Mouse (Mus musculus) embryo, embryonic 10.5 days (tissue): ENCODE results near the gene Ric8b.
A peak's percentile ranks its signal among the peaks of the same experiment; 100 is the strongest.

Experiments
- DNase-seq: peaks from one replicate; pipeline ENCODE4 v3.0.0-alpha.2; 2015; ENCODE audit warnings: low spot score

The Ric8b gene

DNA sequence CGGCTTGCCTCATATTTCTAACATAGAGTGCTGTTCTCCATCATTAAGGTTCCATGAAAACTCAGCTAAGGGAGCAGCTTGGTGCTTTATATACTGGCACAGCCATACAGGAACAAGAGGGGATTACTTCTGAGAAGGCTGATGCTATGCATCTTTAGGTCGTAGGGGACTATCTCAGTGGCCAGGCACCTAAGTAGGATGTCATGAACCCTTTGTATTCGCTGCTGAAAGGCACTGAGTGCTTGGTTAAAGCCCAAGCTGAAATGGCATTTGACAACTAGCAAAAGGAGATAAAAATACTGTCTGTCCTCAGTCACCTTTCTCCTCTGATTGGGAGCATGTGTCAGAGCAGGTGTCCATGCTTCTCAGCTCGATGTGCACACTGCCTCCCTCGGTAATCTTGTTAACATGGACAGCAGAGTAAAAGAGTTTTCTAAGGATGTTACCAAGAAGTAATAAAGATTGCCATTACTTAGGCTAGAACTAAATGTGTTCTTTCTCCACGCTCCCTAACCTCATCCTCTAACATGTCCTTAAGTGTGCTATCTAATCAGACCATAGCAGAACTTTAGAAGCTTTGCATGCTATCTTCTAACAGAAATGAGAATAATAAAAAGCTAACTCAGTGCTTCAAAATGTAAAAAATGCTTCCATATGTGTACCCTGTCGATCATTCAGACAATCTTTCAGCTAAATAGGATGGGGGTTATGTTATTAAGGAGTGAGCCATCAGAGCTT lies 89.3 kb downstream of the Ric8b start:
- DNase-seq: no peak

DNA sequence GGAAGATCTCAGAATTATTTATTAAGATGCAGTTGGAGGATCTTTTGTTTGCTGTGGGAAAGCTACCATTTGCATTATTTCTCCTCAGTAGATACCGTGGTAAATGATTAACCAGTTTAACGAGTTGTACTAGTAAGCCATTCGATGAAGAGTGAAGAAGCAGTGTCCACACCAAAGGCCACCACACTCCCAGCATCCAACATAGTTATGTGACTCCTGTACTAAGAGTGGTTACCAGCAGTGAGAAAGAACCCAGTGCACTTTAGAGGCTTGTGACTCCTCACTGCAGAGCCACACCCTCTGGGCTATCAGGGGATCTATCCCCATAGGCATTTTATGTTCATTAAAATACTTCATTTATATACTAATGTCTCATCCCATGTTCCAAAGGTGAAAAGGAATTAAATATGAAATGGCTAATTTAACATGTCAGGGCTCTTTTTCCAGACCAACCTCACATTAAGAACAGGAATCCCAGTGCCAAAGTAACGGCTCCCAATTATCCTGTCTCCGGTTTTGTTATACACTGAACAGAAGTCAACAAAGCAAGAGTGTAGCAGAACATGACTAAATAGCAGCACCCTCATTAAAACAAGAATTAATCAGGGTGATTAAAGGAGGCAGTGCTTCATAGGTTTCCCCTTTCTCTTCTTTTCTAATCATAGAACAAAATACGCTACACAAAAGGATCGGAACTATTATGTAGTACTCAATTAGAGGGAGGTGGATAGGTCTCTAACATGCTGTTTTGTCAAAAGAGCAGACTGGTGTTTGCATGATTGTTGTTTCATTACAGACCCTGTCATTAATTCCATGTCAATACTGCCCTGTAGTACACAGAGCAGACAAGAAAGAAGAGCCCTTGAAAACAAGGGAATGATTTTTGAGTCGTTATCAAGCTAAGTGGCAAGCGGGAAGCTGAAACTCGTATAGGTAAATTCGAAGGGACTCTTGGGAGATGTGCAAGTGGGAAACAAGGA lies 90.7 kb downstream of the Ric8b start:
- DNase-seq: no peak

DNA sequence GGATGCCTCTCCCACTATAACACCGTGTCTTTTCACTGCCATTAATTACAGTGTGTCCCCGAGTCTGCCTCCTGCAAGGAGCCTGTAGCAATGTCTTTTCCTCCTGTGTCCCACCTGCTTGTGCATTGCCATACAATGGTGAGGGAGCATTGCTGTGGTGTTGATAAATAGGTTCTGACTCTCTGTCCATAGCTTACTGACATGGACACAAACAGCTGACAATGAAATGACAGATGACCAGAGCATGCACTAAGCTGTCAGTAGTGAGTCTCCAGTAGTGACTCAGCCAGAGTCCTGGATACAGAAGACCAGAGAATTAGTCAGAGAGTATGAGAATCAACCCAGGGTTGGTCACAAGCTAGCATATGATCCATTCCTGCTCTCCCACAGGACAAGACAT lies 93.7 kb downstream of the Ric8b start:
- DNase-seq: no peak

DNA sequence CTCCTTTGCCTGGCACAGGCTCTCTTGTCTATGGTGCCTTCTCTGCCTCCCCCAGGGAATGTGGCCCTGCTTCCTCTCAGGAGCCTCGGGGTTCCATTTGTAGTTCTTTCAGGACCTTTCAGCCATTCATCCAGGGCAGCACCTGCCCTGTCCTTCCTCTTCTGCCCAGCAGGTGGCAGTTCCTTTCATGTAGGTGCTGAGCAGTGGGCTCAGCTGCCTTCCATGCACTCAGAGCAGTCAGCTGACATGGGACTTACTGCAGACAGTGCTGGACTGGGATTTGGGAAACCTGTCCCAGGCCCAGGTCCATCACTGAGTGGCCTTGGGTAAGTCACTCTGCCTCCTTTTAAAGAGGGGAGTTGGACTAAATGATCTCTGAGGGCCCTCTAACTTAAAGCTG lies 96.0 kb downstream of the Ric8b start:
- DNase-seq: peak; percentile 71

DNA sequence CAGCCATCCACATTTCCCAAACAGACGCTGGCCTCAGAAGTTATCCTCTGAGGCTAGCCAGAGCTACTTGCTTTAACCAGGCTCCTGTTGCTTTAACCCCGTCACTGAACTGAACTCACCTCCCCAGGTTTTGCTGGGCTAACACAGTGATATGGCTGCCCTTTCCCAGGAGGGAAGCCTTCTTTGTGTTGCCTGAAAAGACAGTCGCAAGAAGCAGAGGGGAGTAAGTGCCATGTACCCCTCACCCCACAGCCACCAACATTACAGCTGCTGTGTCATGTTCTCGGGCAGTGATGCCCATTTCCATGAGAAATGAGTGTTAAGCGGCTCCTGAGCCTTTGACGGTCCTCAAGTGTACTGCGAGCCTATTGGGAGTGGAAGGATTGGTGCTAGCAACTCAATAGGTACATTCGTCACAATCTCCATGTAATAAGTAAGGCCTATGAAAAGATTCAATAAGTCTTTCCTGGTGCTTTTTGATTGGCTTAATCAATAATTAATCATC lies 96.6 kb downstream of the Ric8b start:
- DNase-seq: no peak

DNA sequence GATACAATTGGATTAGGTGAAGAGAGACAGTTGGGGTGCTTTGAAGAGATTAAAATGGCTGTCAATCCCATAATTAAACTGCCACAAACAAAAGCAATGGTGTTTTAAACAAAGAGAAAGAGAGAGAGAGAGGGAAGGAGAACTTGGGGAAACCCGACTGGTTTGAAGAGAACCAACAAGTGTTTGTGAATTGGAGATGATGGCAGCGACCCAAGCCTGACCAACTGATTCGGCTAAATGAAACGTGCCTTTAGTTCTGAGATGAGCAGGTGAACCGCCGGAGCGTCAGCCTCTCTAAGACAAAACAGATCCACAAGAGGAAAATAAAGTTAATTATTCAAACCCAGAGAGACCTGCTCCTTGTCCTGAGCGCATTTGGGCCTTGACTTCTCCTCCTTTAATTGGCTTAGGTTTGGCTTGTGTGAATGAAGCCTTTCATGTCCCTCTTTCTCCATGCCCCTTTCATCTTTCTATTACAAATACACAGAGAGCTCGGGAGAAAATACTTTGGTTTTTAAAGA lies 97.1 kb downstream of the Ric8b start:
- no peak for DNase-seq

DNA sequence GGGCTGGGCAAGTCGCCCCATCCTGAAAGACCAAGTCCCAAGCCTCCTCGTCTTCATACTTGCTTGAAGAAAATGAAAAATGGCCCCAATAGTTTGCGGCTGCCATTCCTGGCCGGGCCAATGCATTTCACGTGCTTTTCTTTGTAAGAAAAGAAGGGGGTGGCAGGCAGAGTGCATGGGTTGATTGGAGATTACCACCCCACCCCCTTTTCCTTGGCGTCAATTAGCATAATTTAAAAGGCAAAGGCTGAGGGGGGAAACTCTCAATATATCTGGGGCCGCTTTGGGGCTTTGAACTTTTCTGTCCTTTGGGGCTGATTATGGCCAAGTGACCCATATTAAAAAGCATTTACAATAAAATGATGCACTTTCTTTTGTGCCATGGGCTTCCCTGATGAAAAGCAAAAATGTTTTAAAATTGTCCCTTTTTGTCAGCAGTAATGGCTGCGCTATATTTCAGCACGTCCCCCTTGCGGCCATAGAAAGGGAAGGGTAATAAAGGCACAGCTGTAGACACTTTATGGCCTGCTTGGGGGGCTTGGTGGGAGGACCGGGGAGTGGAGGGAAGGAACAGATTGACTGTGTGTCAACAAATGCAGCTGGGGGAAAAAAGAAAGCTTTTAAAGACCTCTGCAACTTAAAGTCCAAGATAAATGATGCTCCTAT lies 105.4 kb downstream of the Ric8b start:
- DNase-seq: peak; percentile 70

DNA sequence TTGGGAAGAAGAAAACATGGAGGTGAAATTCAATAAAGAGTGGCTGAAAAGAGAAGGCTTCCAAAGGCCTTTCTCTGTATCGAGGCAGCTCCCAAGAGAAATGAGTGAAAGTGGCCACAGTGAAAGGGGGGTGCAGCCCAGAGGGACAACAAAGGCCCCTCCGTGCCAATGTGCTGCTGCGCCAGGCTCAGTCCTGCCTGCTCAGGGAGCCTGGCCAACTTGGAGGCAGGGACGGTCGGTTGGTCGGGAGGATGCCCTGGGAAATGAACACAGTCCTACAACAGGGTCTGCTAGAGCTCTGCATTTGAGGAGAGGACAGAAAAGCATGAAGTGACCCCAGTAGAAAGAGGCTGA lies 105.9 kb downstream of the Ric8b start:
- DNase-seq: no peak

DNA sequence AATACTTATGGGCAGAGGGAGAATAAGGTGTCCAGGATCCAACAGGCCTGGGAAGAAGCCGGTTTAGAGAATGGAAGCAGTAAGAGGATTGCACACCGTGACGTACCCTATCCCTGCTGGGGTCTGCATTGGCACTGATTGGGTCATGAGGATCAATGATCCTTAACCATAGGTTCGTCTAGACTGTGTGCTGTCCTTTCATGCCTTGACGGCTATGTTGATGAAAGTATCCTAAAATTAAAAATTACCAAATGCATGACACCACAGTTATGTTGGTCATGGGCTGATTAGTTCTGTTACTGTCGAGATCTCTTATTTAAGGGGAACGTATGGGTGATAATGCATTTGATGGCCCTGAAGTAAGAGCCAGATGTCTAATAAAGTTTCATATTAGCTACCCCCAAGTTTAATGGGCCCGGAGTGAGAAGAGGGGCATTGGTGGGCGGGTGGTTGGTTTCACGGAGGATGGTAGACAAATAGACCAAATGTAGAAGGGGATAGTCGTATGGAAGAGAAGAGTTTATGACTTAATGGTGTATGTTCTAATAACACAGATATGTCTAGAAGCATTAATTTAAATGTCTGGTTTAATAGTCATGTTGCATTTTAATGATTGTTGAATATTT lies 108.5 kb downstream of the Ric8b start:
- DNase-seq: no peak

DNA sequence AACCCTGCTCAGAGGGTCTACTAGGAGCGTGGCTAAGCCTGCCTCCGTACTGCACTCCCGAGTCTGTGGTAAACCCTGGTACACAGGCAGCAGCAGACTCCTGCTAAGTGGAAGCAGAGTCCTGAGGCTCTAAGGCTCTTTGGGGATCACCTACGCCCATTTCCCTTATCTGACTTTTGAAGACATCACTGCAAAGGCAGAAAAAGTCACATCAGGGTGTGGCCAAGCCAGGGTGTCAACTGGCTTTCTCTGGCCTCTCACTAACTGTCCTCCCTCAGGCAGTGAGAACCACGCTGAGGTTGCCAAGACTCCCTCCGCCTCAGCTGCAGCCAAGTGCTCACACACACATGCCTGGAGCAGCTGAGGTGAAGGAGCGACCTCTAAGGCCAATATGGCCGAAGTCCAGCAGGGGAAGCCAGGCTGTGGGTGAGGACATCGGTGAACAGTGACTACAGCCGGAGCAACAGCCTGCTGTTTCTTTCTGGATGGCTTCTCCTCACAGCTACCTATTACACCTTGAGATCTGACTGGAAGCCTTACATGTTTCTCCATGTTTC lies 110.3 kb downstream of the Ric8b start:
- DNase-seq: no peak

DNA sequence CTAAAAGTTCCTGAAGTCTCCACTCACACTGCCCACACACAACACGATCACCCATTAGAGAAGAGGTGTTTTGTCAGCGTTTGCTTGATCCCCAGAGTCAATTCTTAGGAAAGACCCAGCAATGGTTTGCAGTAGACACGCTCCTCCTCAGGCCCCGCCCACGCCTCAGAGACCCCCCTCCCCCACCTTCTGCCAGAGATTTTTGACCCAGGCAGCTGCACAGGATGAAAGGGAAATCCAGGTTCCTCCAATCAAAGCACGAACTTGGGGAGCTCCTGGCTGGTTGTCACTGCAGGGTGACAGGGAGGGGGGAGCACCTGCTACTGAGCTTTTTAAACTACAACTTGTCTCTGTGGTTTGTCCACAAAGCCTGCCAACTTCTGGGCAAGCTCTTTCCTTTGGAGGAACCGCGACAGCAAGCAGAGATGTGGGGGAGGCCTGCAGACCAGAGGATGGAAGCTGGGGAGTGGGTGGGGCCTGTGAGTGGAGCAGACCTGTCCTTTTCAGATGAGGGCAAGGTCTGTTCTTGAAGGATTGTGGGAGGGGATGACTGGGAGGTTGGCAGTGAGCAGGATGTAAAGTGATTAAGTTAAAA lies 117.8 kb downstream of the Ric8b start:
- DNase-seq: peak; percentile 26

DNA sequence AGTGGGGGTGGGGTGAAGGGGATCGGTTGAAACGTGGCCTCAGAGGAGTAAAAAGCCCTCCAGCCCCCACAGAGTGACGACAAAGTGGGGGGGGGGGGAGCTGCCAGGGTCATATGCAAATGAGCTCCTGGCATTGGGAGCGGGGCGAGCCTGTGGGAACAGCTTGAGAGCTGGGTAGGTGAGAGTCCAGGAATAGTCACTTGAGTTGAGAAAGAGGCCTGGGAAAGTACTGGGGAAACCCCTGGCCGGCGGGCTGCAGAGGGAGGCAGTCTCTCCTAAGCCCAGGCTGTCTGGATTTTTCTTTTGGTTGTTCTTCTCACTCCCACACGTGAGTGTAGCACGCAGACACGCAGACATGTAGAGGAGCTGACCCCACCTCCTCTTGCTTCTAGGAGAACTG lies 120.7 kb downstream of the Ric8b start:
- no peak for DNase-seq

DNA sequence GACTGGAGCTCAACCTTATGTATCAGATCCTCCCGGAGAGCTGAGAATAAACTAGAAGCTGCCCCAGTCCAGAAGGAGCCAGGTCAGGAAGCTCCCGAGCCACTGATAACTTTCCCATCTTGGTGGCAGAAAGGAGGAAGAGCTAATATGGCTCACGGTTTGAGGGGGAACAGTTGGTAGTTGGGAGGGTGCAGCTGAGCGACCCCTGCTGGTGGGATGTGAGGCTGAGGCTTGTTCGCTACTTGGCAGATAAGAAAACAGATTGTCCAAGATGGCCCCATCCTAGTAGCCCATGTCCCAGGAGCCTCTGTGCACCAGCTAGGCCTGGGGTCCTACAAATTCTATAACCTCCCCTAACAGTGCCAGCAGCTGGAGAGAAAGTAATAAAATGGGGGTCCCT lies 121.4 kb downstream of the Ric8b start:
- DNase-seq: no peak

DNA sequence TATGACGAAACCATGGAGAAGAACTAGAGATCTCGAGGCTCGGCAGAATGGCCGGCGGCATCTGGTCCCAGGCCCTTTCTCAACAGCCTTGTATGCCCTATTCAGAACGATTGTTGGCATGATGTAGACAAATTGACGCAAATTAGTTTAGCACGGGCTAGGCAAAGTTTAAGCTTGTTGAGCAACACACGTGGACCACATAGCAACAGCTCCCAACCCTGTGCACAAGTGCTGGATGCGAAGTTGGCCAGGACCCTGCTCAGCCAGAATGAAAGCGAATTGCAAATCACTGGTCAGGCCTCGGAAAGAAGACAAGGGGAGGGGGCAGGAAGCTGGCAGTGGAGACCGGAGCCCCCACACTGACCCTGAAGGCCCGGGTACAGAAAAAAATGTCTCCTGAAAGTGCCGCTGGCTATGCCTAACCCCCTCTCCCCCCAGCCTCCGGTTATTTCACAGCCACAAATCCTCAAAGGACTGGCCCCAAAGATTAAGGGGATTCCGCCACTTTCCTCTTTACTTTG lies 126.8 kb downstream of the Ric8b start:
- DNase-seq: peak; percentile 76

DNA sequence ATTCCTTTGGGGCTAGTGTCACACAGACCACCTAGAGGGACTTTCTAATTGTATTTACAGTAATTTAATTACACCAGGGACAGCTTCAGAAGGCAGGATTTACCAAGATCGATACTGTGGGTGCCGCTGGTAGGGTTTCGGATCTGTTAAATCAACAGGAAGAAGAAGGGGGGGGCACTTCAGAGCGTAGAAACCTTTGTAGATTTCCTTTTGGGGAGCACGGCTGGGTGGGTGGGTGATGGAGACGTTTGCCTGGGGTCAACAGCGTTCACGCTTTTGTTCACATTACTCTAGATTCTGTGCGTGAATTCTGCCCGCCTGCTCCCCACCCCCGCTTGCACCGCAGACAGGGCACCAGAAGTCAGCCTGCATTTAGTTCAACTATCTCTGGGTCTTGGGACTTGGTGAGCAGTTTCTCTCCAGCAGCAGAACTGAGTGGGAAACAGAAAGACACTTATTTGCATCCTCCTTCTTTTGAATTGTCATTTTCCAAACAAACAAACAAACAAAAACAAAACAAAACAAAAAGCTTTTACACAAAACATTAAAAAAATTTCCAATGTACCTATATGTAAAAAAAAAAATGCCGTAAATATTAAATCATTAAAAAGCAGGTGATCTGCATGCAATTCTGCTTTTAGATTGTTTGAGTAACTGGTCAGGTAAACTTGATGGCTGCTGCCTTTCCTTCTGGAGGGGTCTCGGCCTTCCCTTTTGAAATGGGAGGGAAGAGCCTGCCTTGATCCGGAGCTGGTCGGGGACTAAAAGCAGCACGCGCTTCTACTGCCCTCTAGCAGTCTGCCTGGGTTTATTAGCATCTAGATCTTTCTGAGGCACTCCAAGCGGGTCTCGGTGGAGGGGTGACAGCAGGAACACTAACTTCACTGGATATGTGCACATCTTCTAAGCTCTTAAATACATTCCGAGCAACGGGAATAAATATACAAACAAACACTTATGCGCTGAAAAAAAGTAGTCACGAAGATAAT lies 127.6 kb downstream of the Ric8b start:
- peak; percentile 87 for DNase-seq

DNA sequence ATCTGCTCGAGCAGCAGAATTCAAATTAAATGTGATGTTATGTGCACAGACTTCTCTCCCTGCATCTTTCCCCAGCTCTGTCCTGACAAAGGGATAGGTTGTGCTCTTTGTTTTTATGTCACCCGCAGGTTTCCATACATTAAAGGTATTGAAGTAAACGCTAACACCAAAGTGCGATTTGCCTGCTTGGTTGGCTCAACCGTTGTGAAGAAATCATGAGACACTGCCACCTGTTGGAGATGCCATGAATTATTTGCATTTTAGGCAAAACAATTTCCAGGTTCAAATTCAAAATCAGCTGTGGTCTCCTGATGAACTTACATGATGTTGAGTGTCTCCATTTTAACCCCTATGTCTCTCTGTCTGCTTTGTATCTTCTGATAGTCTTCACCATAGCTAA lies 129.2 kb downstream of the Ric8b start:
- peak; percentile 77 for DNase-seq

DNA sequence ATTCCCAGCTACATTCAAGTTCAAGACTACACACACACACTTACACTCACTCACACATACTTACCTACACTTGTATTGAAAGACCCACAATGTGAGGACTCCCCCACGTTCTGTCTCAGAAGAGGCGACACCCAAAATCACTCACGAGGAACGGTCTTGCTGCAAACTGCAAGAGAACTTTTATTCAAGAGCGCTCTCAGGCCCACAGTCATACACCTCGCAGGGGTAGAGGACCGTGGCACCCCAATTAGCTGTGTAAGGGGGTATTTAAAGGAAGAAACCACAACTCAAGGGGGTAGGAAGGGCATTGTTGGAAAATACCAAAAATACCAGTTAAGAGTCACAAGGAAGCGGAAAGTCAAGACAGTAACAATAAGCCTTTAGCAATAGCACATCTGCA lies 130.6 kb downstream of the Ric8b start:
- no peak for DNase-seq

DNA sequence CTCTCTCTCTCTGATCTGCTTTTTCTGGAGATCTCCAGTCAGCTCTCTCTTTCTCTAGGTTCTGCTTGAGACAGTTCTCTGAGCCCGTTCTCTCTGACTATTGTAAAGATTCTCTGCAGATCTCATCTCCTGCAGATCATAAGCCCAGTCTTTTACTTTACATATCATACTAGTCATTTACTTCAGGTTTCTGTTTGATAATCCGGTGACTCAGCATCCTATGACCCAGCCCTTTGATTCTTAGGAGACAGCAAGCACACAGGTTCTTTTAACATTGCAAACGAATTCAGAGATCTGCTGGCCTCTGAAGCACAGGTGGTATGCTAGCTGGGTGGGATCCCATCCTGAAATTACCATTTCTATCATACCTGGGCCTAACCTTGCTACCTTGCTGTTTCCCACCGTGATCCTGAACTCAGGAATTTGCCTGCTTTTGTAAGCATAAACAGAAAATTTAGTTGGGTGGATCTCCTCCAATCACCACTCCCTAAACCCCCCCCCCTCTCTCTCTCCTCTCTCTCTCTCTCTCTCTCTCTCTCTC lies 133.3 kb downstream of the Ric8b start:
- no peak for DNase-seq

DNA sequence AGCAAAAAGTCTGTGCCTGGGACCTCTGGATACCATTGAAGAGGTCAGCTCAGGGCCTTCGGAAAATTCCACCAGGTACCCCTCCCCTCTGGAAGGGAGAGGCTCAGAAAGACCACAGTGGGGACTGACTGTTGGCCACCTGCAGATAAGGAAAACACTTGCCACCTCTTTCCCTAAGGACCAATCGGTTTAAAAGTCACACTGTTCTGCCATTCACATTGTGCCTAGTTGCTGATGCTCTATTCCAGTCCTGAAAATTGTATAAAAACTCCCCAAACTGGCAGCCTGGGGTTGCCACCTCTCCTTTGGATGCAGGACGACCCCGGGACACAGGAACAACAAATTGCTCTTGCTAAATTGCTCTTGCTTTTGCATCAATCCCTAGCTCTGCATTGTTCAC lies 135.0 kb downstream of the Ric8b start:
- DNase-seq: no peak
